18 mouse cellular contexts compared by ENCODE assay signal in the genomic region with DNA sequence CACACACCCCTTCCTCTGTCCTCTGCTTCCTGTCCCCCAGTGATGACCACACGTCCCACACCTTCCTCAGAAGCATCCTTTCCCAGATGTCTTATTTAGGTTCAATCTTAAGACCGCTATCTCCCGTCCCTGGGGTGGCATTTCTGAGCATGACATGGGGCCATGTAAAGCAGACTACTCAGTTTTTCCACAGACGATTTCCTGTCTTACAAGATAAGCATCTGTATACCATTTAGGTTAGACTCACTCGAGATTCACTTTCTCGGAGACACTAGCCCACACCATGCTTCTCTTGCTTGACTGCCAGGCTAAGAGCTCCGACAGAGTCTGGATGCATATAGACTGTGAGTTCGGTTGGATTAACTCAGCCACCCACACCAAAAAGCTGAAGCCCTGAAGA. TPM values are rescaled to one million over a fixed set of nuclear protein-coding genes. Genes with fewer than 3 reads are reported as not detected.
A peak's percentile ranks its signal among the peaks of the same experiment; 100 is the strongest.
DNase-seq lines count a peak whose midpoint lies in the region; TF ChIP-seq lines count a peak whose summit lies in the region.
"Had no signal": no experiment of that assay in that cellular context is flagged by ENCODE, and none has a peak within 500 bp of the region (broad histone marks: within the 10 kb centered on the region; RNA-seq: fewer than 3 reads in every experiment).

No protein-coding gene starts in this region.

- no peaks in the 10 kb centered on the region for H3K27me3 ChIP-seq in CH12.LX (replicated peaks)
- H3K27me3 ChIP-seq: heart, embryonic 15.5 days; liver, embryonic 15.5 days; midbrain, embryonic 15.5 days; stomach, embryonic 15.5 days had no signal

- dilution Hi-C loops in CH12.LX (cut with MboI; ENCODE audit: extremely low pct_ligation_motif_present, extremely low pct_unique_long_range_greater_than_20kb, low sequenced_read_pairs), result no loop called here

- TF ChIP-seq POLR2A in CH12.LX (IDR thresholded peaks at IDR 0.05; ENCODE audit: low read depth, low read length), result peak; percentile 31; the same call in 1 of the 2 replicates

- TF ChIP-seq EP300 in CH12.LX (IDR thresholded peaks at IDR 0.05; ENCODE audit: low read length), result peak; percentile 83

- in situ Hi-C loops in CH12.LX (cut with MboI; ENCODE audit: low pct_ligation_motif_present, low pct_unique_long_range_greater_than_20kb, low sequenced_read_pairs), result no loop called here

- no peaks in the 10 kb centered on the region for H3K36me3 ChIP-seq in CH12.LX (replicated peaks in 1 of 2; ENCODE audit: control insufficient read depth in 1 of 2, insufficient read depth in 1 of 2, low read length in 1 of 2)
- H3K36me3 ChIP-seq: heart, embryonic 15.5 days; liver, embryonic 15.5 days; midbrain, embryonic 15.5 days; stomach, embryonic 15.5 days had no signal

- no peaks in the 10 kb centered on the region for H3K9me3 ChIP-seq in CH12.LX (replicated peaks; ENCODE audit: low read length)
- H3K9me3 ChIP-seq: heart, embryonic 15.5 days; liver, embryonic 15.5 days; midbrain, embryonic 15.5 days; stomach, embryonic 15.5 days had no signal

- peaks cover 30 to 49% of the 10 kb centered on the region in 2 experiments for H3K4me1 ChIP-seq in CH12.LX (ENCODE audit: control insufficient read depth in 1 of 2, insufficient read depth in 2 of 2)

- no peak overlapping the region for H3K9ac ChIP-seq in CH12.LX (ENCODE audit: insufficient read depth, low read depth)
- H3K9ac ChIP-seq: heart, embryonic 15.5 days; liver, embryonic 15.5 days; midbrain, embryonic 15.5 days; stomach, embryonic 15.5 days had no signal

- no peak overlapping the region for H3K4me3 ChIP-seq in CH12.LX (replicated peaks in 1 of 3; ENCODE audit: low read depth in 2 of 3, low read length in 2 of 3, poor library complexity in 1 of 3)
- H3K4me3 ChIP-seq in layer of hippocampus, adult 2 months, result no peak overlapping the region
- H3K4me3 ChIP-seq: heart, adult 2 months; heart, embryonic 15.5 days; liver, embryonic 15.5 days; midbrain, embryonic 15.5 days; myocyte; stomach, embryonic 15.5 days had no signal

- H3K79me2 ChIP-seq in CH12.LX (replicated peaks; ENCODE audit: control insufficient read depth, extremely low read depth, insufficient read depth, poor library complexity, severe bottlenecking), result no peaks in the 10 kb centered on the region

- peak; percentile 90 for DNase-seq in CD4-positive, CD25-positive, alpha-beta regulatory T cell, adult 2 months (ENCODE audit: low read depth, low spot score)
- peak; percentile 69 for DNase-seq in CH12.LX (ENCODE audit: extremely low read depth)
- DNase-seq in natural killer cell, adult 2 months (ENCODE audit: low spot score in 2 of 2), result peak; percentile 58 to 69
- DNase-seq in thymus, postnatal 36 days, result peak; percentile 44 to 60
- no peak for DNase-seq in adrenal gland, postnatal 4 days (ENCODE audit: low spot score in 2 of 2)
- no peak for DNase-seq in cerebellum, postnatal 36 days
- DNase-seq in layer of hippocampus, adult 2 months (ENCODE audit: low spot score in 2 of 2), result no peak
- DNase-seq: adrenal gland, adult 2 months; cerebellum, adult 8-10 months; gastrocnemius, postnatal 10 days; heart, adult 2 months; kidney, adult 11 months; layer of hippocampus, postnatal 36 days had no signal

- TF ChIP-seq RAD21 in CH12.LX (IDR thresholded peaks at IDR 0.05; ENCODE audit: low read depth, low read length), result no peak

- TF ChIP-seq CTCF in CH12.LX (conservative IDR thresholded peaks at IDR 0.05 in 1 of 2, IDR thresholded peaks at IDR 0.05 in 1 of 2; ENCODE audit: low read depth in 2 of 2, low read length in 2 of 2), result no peak
- no peak for TF ChIP-seq CTCF in layer of hippocampus, adult 2 months (conservative IDR thresholded peaks at IDR 0.05)

- peak overlapping the region; percentile 21; the same call in 1 of the 2 replicates for H3K4me2 ChIP-seq in CH12.LX (ENCODE audit: insufficient read depth, low read depth, poor library complexity, severe bottlenecking)
- H3K4me2 ChIP-seq: heart, embryonic 15.5 days; liver, embryonic 15.5 days; midbrain, embryonic 15.5 days; stomach, embryonic 15.5 days had no signal

- H3K27ac ChIP-seq in CH12.LX (ENCODE audit: insufficient read depth, low read depth), result no peak overlapping the region; the same call in 1 of the 2 replicates
- no peak overlapping the region for H3K27ac ChIP-seq in layer of hippocampus, adult 2 months
- H3K27ac ChIP-seq: heart, adult 2 months; heart, embryonic 15.5 days; liver, embryonic 15.5 days; midbrain, embryonic 15.5 days; stomach, embryonic 15.5 days had no signal

TF ChIP-seq in CH12.LX, 34 proteins besides CTCF, POLR2A, EP300 and RAD21:
- TF ChIP-seq KAT2A (IDR thresholded peaks at IDR 0.05; ENCODE audit: insufficient replicate concordance, low read length), result no peak
- TF ChIP-seq SIN3A (IDR thresholded peaks at IDR 0.05; ENCODE audit: low read length), result peak; percentile 30; the same call in 1 of the 2 replicates
- TF ChIP-seq ZNF384 (IDR thresholded peaks at IDR 0.05; ENCODE audit: low read depth, low read length), result no peak
- TF ChIP-seq MYC (IDR thresholded peaks at IDR 0.05; ENCODE audit: low read depth, low read length), result peak; percentile 45; the same call in 1 of the 2 replicates
- peak; percentile 45; the same call in 1 of the 2 replicates for TF ChIP-seq BHLHE40 (IDR thresholded peaks at IDR 0.05; ENCODE audit: low read depth, low read length)
- TF ChIP-seq JUN (IDR thresholded peaks at IDR 0.05; ENCODE audit: insufficient read depth, low read depth, low read length), result peak; percentile 89
- TF ChIP-seq ETS1 (conservative IDR thresholded peaks at IDR 0.05; ENCODE audit: low read depth, low read length), result peak; percentile 70
- TF ChIP-seq ZKSCAN1 (IDR thresholded peaks at IDR 0.05; ENCODE audit: borderline replicate concordance, low read depth, low read length), result no peak
- no peak for TF ChIP-seq IRF4 (IDR thresholded peaks at IDR 0.05; ENCODE audit: low read depth, low read length)
- 0 out of 2 replicates have a peak, but pooled peaks have one; percentile 49 for TF ChIP-seq TBP (conservative IDR thresholded peaks at IDR 0.05; ENCODE audit: low read depth, low read length)
- no peak for TF ChIP-seq USF1 (IDR thresholded peaks at IDR 0.05; ENCODE audit: low read depth, low read length)
- no peak for TF ChIP-seq CHD1 (IDR thresholded peaks at IDR 0.05; ENCODE audit: low read depth, low read length)
- TF ChIP-seq TCF12 (IDR thresholded peaks at IDR 0.05; ENCODE audit: low read depth, low read length), result peak; percentile 46; the same call in 1 of the 2 replicates
- peak; percentile 92 for TF ChIP-seq JUND (conservative IDR thresholded peaks at IDR 0.05; ENCODE audit: low read depth, low read length)

RNA-seq across cellular contexts. Expression of a gene that starts 40.6 kb away (rescaled TPM):
- 11.2 and 11.5 TPM in 2 replicates for total RNA-seq in CH12.LX (2012; rRNA removed)
- total RNA-seq in CH12.LX (2014; rRNA removed), result 16.3 and 18.4 TPM in 2 replicates
- 29.7 and 32.1 TPM in 2 replicates for polyA plus RNA-seq in CH12.LX (2012; ENCODE audit: insufficient read length, low read depth)
- total RNA-seq in adrenal gland, postnatal 4 days (2021), result 10 to 100 TPM; 11.1 to 14.1 TPM
- 10 to 100 TPM; 17.2 to 18.4 TPM for total RNA-seq in layer of hippocampus, adult 2 months (2021)

RNA-seq across cellular contexts. Expression of a gene that starts 51.5 kb away (rescaled TPM):
- total RNA-seq in CH12.LX (2012; rRNA removed) (48.8 and 53.0 TPM in 2 replicates), CH12.LX (2014; rRNA removed) (41.0 and 46.9 TPM in 2 replicates)
- polyA plus RNA-seq in CH12.LX (2012; ENCODE audit: insufficient read length, low read depth), result 57.2 and 64.3 TPM in 2 replicates
- 10 to 100 TPM; 47.4 to 49.9 TPM for total RNA-seq in adrenal gland, postnatal 4 days (2021)
- 10 to 100 TPM; 41.2 to 48.6 TPM for total RNA-seq in layer of hippocampus, adult 2 months (2021)

Comparison
In these comparisons a context has a peak if more than half of its experiments do, and no peak if none do; other contexts are left out.
1. DNase-seq: peak in CD4-positive, CD25-positive, alpha-beta regulatory T cell, adult 2 months (single experiment), CH12.LX (single experiment), natural killer cell, adult 2 months (2 of 2) and thymus, postnatal 36 days (2 of 2); none in adrenal gland, postnatal 4 days (0 of 2), cerebellum, postnatal 36 days (0 of 2) and layer of hippocampus, adult 2 months (0 of 2).